Mouse (Mus musculus) testis, adult 2 months (tissue): ENCODE measurements around the gene Susd1. TPM values are rescaled to one million over a fixed set of nuclear protein-coding genes. Genes with fewer than 3 reads are reported as not detected.
"Not testable (repeated sequence)": the region's sequence is repeated elsewhere in the genome, so short reads cannot be mapped to it uniquely, and the experiment has no call there.

ENCODE experiments used
- H3K27ac ChIP-seq: fragments of 200-500 bp; 2 replicates; pipeline ENCODE4 v1.5.1; 2012; ENCODE audit warnings: low read depth, low read length; ENCODE audit not compliant: control insufficient read depth, insufficient read depth
- H3K27me3 ChIP-seq: fragments of 200-500 bp; 2 replicates; pipeline ENCODE4 v1.6.1; 2012; ENCODE audit warnings: mild to moderate bottlenecking, low read length, moderate library complexity; ENCODE audit not compliant: control insufficient read depth, insufficient read depth
- H3K36me3 ChIP-seq: fragments of 200-500 bp; 2 replicates; pipeline ENCODE4 v1.6.1; 2012; ENCODE audit warnings: mild to moderate bottlenecking, low read length; ENCODE audit not compliant: control insufficient read depth, insufficient read depth
- H3K4me1 ChIP-seq: fragments of 200-500 bp; 2 replicates; pipeline ENCODE4 v1.6.1; 2012; ENCODE audit warnings: low read length; ENCODE audit not compliant: control insufficient read depth, insufficient read depth
- H3K4me3 ChIP-seq: fragments of 200-500 bp; 2 replicates; pipeline ENCODE4 v1.5.1; 2012; ENCODE audit warnings: low read depth, mild to moderate bottlenecking, low read length, moderate library complexity, mixed read lengths; ENCODE audit not compliant: control insufficient read depth
- CTCF ChIP-seq: fragments of 200-500 bp; IDR thresholded peaks from 2 replicates; pipeline ENCODE4 v1.5.1; 2012; ENCODE audit warnings: low read depth, mild to moderate bottlenecking, inconsistent platforms, low read length, moderate library complexity; ENCODE audit not compliant: control insufficient read depth, insufficient read depth, insufficient replicate concordance
- POLR2A ChIP-seq: fragments of 200-500 bp; IDR thresholded peaks from 2 replicates; pipeline ENCODE4 v1.6.1; 2012; ENCODE audit warnings: low read depth, mild to moderate bottlenecking, inconsistent platforms, low read length, moderate library complexity; ENCODE audit not compliant: control insufficient read depth
- polyA plus RNA-seq: library from polyadenylated mRNA; depleted of rRNA; stranded (reverse); fragments of >200 nt; gene quantifications from 2 replicates; pipeline ENCODE4 v1.2.3, GENCODE M21; 2012

The Susd1 gene
- polyA plus RNA-seq, 1 experiment, result 4.8 TPM

DNA sequence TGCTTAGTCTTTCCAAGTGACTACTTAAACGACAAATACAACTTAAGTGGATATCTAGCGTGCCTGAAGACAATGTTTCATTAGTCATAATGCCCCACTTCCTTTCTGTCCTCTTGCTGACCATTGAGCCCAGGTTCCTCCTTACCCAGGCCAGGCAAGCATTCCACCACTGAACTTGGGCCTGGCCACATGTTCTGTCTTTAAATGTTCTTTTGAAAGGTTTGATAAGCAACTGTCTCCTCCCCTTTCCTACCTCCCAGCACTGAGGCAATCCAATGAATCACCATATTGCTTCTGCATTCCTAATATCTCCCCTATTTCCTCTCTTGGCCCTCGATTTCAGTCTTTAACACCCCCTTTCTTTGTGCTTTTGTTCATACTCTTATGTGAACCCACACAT is 143.8 kb downstream of the Susd1 start:
- H3K36me3 ChIP-seq, result no peaks in the 10 kb centered on the region
- H3K27ac ChIP-seq, result no peak overlapping the region
- H3K4me3 ChIP-seq, result no peak overlapping the region
- TF ChIP-seq CTCF, result no peak
- no peak for TF ChIP-seq POLR2A
- no peaks in the 10 kb centered on the region; the same call in 1 of the 2 replicates for H3K4me1 ChIP-seq
- H3K27me3 ChIP-seq, result no peaks in the 10 kb centered on the region

DNA sequence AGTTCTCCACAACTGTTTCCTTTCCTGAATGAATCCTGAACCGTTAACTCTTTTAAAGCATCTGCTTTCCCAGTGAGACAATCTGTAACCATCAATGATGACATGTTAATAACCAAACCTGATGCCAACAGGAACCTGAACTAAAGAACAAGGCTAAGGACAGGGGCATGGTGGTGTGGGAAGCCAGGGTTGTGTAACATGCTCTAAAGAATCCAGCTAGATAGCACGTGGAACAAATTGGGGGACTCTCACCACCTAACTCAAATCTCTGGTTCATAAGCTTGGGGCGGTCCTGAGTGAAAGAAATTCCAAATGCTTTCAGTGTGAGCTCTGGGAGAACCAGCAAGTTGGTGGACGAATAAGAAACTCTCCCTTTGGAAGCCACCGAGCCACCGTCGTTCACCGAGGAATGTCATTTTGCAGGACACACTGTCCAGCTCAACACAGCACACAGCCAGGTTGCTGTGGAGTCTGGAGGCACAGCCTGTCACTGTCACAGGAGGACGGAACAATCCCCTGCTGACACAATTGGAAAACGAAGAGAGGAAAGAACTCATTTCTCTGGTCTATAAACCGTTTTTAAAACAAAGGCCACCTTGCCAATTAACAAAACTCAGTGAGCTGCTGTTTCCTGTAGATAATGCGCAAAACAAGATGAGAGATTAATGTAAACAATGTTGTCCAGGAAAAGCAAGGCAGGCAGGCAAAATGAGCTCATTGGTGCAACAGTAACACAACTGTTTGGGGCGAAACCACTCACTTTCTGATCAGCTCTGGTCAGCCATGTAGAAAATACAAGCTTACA is 146.3 kb downstream of the Susd1 start:
- H3K4me3 ChIP-seq, result no peak overlapping the region
- no peaks in the 10 kb centered on the region for H3K27me3 ChIP-seq
- H3K36me3 ChIP-seq, result no peaks in the 10 kb centered on the region
- no peaks in the 10 kb centered on the region; the same call in 1 of the 2 replicates for H3K4me1 ChIP-seq
- no peak overlapping the region for H3K27ac ChIP-seq
- no peak for TF ChIP-seq CTCF
- no peak for TF ChIP-seq POLR2A

DNA sequence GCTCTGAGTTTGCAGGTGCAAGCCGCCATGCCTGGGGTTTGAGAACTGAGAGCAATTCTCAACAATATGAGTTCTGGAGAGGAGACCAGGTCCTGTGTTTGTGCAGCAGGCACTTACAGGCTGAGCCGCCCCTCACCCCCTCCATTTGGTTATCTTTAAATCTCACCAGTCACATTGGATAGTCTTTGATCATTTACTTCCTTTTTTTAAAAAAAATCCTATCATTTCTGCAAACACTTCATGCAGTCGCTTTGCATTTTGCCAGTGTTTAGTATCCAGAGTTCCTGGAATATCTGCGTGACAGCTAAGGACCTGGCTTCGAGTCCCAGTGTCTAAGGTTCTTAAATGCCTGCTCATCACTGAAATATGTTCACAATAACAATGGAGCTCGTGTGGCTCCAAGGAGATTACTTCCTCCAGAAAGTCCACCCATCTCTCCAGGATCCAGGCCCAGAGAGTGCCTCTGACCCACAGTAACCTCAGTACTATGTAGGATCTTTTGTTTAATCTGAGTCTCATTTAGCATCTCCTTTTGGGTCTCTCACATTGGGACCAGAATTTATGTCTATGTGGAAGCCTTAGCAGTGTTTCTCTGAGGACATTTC is 147.4 kb downstream of the Susd1 start:
- Histone ChIP-seq H3K27ac (no peak overlapping the region), H3K36me3 (no peaks in the 10 kb centered on the region), H3K4me1 (no peaks in the 10 kb centered on the region; the same call in 1 of the 2 replicates), H3K27me3 (no peaks in the 10 kb centered on the region), H3K4me3 (no peak overlapping the region)
- TF ChIP-seq POLR2A, result no peak
- TF ChIP-seq CTCF, result no peak

DNA sequence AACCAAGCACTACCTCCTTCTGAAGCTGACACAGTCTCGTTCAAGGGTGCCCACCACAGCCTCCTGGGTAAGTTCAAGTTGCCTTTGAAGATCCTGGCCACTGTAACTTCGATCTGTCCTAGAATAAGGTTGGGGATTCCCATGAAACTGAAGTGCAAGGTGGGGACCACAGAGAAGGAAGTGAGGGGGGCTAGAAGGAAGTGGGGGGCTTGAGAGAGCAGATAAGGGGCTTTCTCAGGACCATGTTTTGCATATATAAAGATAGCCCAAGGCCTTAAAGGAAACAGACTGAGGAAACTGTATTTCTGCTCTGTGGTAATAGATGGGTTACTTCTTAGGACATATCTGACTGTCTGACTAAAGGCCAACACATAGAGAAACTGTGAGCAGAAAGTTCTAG is 151.3 kb downstream of the Susd1 start:
- no peak overlapping the region for H3K27ac ChIP-seq
- TF ChIP-seq CTCF (no peak), POLR2A (no peak)
- H3K27me3 ChIP-seq, result no peaks in the 10 kb centered on the region
- no peak overlapping the region for H3K4me3 ChIP-seq
- H3K4me1 ChIP-seq, result no peaks in the 10 kb centered on the region; the same call in 1 of the 2 replicates
- H3K36me3 ChIP-seq, result no peaks in the 10 kb centered on the region

DNA sequence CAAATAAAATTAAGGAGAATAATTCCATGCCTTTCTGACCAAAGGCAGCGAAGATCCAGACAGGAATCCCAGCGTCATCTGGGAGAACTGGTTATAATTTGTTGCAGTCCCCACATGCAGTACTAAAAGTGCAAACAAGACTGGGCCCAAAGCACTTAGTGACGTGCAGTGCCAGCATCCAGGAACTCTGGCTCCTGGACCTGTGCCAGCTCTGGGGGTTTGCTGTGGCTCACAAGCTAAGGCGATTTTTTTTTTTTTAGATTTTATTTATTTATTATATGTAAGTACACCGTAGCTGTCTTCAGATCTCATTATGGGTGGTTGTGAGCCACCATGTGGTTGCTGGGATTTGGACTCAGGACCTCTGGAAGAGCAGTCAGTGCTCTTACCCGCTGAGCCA is 152.1 kb downstream of the Susd1 start:
- not testable (repeated sequence) for H3K27me3 ChIP-seq, H3K4me1 ChIP-seq, H3K27ac ChIP-seq, H3K4me3 ChIP-seq, H3K36me3 ChIP-seq

DNA sequence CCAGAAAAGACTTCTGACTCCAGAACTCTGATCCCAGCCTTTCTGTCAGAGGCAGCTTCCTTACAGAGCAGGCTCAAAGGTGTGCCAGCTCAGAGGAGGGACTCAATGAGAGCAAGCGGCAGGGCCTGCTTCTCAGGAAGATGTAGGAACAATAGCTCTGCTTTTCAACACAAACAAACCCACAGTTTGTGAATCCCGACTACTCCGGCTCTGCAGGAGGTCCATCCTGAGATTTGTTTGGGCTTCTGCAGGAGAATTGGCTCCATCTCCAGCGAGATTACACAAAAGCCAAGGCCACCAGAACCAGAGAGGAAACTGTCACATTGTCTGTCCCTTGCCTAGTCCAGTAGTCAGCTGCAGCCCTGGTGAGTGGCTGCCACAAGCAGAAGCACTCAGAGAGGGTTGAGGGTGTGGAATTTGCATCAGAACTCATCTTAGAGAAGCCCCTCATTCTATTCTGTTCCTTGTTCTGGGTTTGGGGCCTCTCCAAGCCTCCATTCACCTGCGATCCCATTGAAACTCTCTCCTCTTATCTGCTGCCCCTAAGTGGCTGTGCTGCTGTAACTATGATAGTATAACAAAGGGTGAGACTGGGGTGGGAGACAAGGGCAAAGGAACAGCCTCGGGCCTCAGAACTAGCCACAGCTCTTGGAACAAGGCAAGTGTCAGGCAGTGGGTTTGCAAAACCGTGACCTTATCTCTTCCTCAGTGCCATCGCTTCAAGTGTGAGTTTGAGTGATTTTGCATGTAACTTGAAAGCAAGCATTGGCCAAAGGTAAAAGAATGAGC is 155.5 kb downstream of the Susd1 start:
- no peaks in the 10 kb centered on the region for H3K36me3 ChIP-seq
- TF ChIP-seq POLR2A (no peak), CTCF (no peak)
- H3K4me1 ChIP-seq, result peaks cover 2% of the 10 kb centered on the region; the same call in 1 of the 2 replicates
- no peak overlapping the region for H3K27ac ChIP-seq
- H3K27me3 ChIP-seq, result no peaks in the 10 kb centered on the region
- H3K4me3 ChIP-seq, result no peak overlapping the region

DNA sequence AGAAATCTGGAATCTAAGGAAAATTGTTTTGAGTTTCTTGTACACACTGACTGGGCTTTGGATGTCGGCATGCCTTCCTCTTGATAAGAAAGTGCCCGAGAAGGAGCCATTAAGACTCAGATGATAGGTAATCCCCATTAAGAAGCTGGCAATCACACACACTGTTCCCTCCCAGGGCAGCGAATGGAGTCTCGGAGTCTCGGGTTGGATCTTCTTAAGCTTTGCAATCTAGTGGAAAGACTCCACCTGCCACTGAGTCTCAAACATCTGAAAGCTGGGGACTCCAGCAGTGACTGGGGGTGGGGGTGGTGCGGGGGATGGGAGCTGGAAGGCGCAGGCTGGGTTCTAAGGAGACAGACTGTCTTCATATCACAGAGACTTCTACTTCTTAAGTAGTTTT is 156.3 kb downstream of the Susd1 start:
- Histone ChIP-seq H3K27ac (no peak overlapping the region), H3K4me3 (no peak overlapping the region), H3K4me1 (peaks cover 2% of the 10 kb centered on the region; the same call in 1 of the 2 replicates), H3K36me3 (no peaks in the 10 kb centered on the region), H3K27me3 (no peaks in the 10 kb centered on the region)
- TF ChIP-seq POLR2A (no peak), CTCF (no peak)
